Mouse (Mus musculus) right cerebral cortex, adult 18-20 months (tissue): ENCODE results near the gene Mapk11.

ENCODE experiments used
- DNase-seq: peaks from one replicate; pipeline ENCODE4 v3.0.0; 2022; ENCODE audit warnings: mixed read lengths

Mapk11 gene

GRCm38 (mm10) chr15:89140048-89140658 is 9.3 kb downstream of the Mapk11 start:
- DNase-seq: peak; percentile 84

- DNase-seq: no peak
These were observed 10.9 kb downstream of the Mapk11 start for GRCm38 (mm10) chr15:89138531-89138930.

- no peak for DNase-seq
These were observed 11.4 kb downstream of the Mapk11 start for GRCm38 (mm10) chr15:89138046-89138405.

GRCm38 (mm10) chr15:89137378-89138045 is 11.9 kb downstream of the Mapk11 start:
- no peak for DNase-seq

GRCm38 (mm10) chr15:89136461-89137155 is 12.8 kb downstream of the Mapk11 start:
- DNase-seq: no peak

- DNase-seq: no peak
These were observed 18.1 kb downstream of the Mapk11 start for GRCm38 (mm10) chr15:89131316-89131715.

- DNase-seq: no peak
These were observed 19.2 kb downstream of the Mapk11 start for GRCm38 (mm10) chr15:89130245-89130644.

GRCm38 (mm10) chr15:89128382-89129350 is 20.8 kb downstream of the Mapk11 start, which contains the start of gene Hdac10:
Hdac10 (minus strand) TSS chr15:89128700.
- peak; percentile 84 for DNase-seq

- no peak for DNase-seq
These were observed 22.0 kb downstream of the Mapk11 start for GRCm38 (mm10) chr15:89127364-89127940.

GRCm38 (mm10) chr15:89126622-89127021 is 22.8 kb downstream of the Mapk11 start:
- DNase-seq: no peak

GRCm38 (mm10) chr15:89125351-89125750 is 24.1 kb downstream of the Mapk11 start:
- no peak for DNase-seq

- no peak for DNase-seq
These were observed 25.1 kb downstream of the Mapk11 start for GRCm38 (mm10) chr15:89124312-89124711.

- peak; percentile 64 for DNase-seq
These were observed 25.8 kb downstream of the Mapk11 start for GRCm38 (mm10) chr15:89123595-89123994.

- DNase-seq: peak; percentile 96
These were observed 26.6 kb downstream of the Mapk11 start, which contains the start of gene Tubgcp6 for GRCm38 (mm10) chr15:89122649-89123366. Tubgcp6 (minus strand) TSS chr15:89123112.

GRCm38 (mm10) chr15:89118007-89118406 is 31.4 kb downstream of the Mapk11 start:
- DNase-seq: no peak

- no peak for DNase-seq
These were observed 39.3 kb downstream of the Mapk11 start for GRCm38 (mm10) chr15:89110147-89110546.

GRCm38 (mm10) chr15:89106976-89107375 is 42.5 kb downstream of the Mapk11 start:
- DNase-seq: no peak

- DNase-seq: peak; percentile 77
These were observed 43.4 kb downstream of the Mapk11 start for GRCm38 (mm10) chr15:89106073-89106472.

GRCm38 (mm10) chr15:89104425-89104824 is 45.0 kb downstream of the Mapk11 start:
- DNase-seq: peak; percentile 73

- no peak for DNase-seq
These were observed 45.5 kb downstream of the Mapk11 start for GRCm38 (mm10) chr15:89103921-89104320.

- no peak for DNase-seq
These were observed 46.8 kb downstream of the Mapk11 start for GRCm38 (mm10) chr15:89102646-89103045.

- no peak for DNase-seq
These were observed 48.6 kb downstream of the Mapk11 start for GRCm38 (mm10) chr15:89100823-89101222.
